Mouse (Mus musculus) liver, embryonic 12.5 days (tissue): ENCODE data around the gene Amer2. TPM values are rescaled to one million over a fixed set of nuclear protein-coding genes. Genes with fewer than 3 reads are reported as not detected.
A peak's percentile ranks its signal among the peaks of the same experiment; 100 is the strongest.

Experiments used
- ATAC-seq: fragments of 200-750 bp; cut with Nextera tagmentation; 2 replicates; pipeline ENCODE4 v1.8.0; 2017; ENCODE audit warnings: moderate number of reproducible peaks, mild to moderate bottlenecking, moderate library complexity
- H3K27ac ChIP-seq: fragments of 300-500 bp; sonication (generic); 2 replicates; pipeline ENCODE4 v1.5.1; 2016; ENCODE audit warnings: mild to moderate bottlenecking
- H3K27me3 ChIP-seq: fragments of 300-500 bp; sonication (generic); replicated peaks from 2 replicates; pipeline ENCODE4 v1.6.1; 2016; ENCODE audit warnings: mild to moderate bottlenecking, moderate library complexity
- H3K36me3 ChIP-seq: fragments of 300-500 bp; sonication (generic); 2 replicates; pipeline ENCODE4 v1.6.1; 2016; ENCODE audit warnings: mild to moderate bottlenecking, moderate library complexity
- H3K4me1 ChIP-seq: fragments of 300-500 bp; sonication (generic); 2 replicates; pipeline ENCODE4 v1.6.1; 2016
- H3K4me2 ChIP-seq: fragments of 300-500 bp; sonication (generic); 2 replicates; pipeline ENCODE4 v1.6.1; 2016; ENCODE audit warnings: mild to moderate bottlenecking, moderate library complexity
- H3K4me3 ChIP-seq: fragments of 300-500 bp; sonication (generic); 2 replicates; pipeline ENCODE4 v1.5.1; 2016; ENCODE audit warnings: mild to moderate bottlenecking, moderate library complexity
- H3K9ac ChIP-seq: fragments of 300-500 bp; sonication (generic); 2 replicates; pipeline ENCODE4 v1.6.1; 2016; ENCODE audit warnings: mild to moderate bottlenecking, moderate library complexity
- H3K9me3 ChIP-seq: fragments of 300-500 bp; sonication (generic); replicated peaks from 2 replicates; pipeline ENCODE4 v1.6.1; 2016; ENCODE audit warnings: mild to moderate bottlenecking, moderate library complexity
- WGBS: fragments of 180-500 bp; shearing (Covaris S2); methylation state at CpG from one replicate; pipeline ENCODE4 v1.1.7; 2016; ENCODE audit not compliant: insufficient replicate concordance; 5-methylcytosine and 5-hydroxymethylcytosine counted together
- polyA plus RNA-seq: library from polyadenylated mRNA; unstranded; fragments of >200 nt; fragmentation: Nextera tagmentation; extraction: Ambion mirVana; gene quantifications from 2 replicates; pipeline ENCODE4 v1.2.1, GENCODE M21; 2016

The Amer2 gene
- polyA plus RNA-seq, 1 experiment from 2014 or later: 0.49 TPM

DNA sequence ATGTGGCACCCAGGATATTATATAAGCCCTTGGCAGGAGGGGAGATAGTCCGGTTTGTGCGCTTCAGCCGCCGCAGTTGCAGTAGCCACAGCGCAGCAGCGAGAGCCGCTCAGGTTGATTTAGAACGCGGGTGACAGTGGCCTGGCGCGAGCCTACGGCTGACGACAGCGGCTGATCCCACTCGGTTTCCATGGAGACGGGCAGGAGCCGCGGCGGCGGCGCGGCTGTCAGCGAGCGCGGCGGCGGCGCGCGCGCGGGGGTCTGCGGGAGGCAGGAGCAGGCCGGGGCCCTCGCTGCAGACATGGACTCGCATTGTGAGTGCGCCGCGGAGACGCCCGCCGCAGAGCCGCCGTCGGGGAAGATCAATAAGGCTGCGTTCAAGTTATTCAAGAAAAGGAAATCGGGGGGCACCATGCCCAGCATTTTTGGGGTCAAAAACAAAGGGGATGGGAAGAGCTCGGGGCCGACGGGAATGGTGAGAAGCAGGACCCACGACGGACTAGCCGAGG lies 5.1 kb downstream of the Amer2 start:
- H3K27ac ChIP-seq: no peak overlapping the region
- H3K27me3 ChIP-seq: peaks cover 56% of the 10 kb centered on the region
- H3K4me2 ChIP-seq: peak overlapping the region; percentile 65
- no peaks in the 10 kb centered on the region for H3K9me3 ChIP-seq
- no peaks in the 10 kb centered on the region for H3K36me3 ChIP-seq
- peak overlapping the region; percentile 25; the same call in 1 of the 2 replicates for H3K9ac ChIP-seq
- ATAC-seq: no peak
- H3K4me3 ChIP-seq: peak overlapping the region; percentile 48
- WGBS: 1% methylated on average over 53 of the region's 53 CpGs
- no peaks in the 10 kb centered on the region for H3K4me1 ChIP-seq

GRCm38 (mm10) chr14:60378566-60379322 lies 5.7 kb downstream of the Amer2 start:
- peak overlapping the region; percentile 48 for H3K4me3 ChIP-seq
- no peaks in the 10 kb centered on the region for H3K36me3 ChIP-seq
- ATAC-seq: no peak
- H3K9me3 ChIP-seq: no peaks in the 10 kb centered on the region
- H3K27ac ChIP-seq: no peak overlapping the region
- no peaks in the 10 kb centered on the region for H3K4me1 ChIP-seq
- peak overlapping the region; percentile 25 for H3K9ac ChIP-seq
- WGBS: 2% methylated on average over 67 of the region's 77 CpGs
- peaks cover 56% of the 10 kb centered on the region for H3K27me3 ChIP-seq
- H3K4me2 ChIP-seq: peak overlapping the region; percentile 65

- H3K9ac ChIP-seq: no peak overlapping the region
Measured at GRCm38 (mm10) chr14:60379323-60379957, 6.4 kb downstream of the Amer2 start.

GRCm38 (mm10) chr14:60379958-60380330 lies 6.9 kb downstream of the Amer2 start:
- Histone ChIP-seq H3K36me3 (no peaks in the 10 kb centered on the region), H3K9me3 (no peaks in the 10 kb centered on the region), H3K4me2 (no peak overlapping the region), H3K9ac (no peak overlapping the region), H3K4me3 (no peak overlapping the region), H3K27ac (no peak overlapping the region), H3K27me3 (peaks cover 56% of the 10 kb centered on the region), H3K4me1 (no peaks in the 10 kb centered on the region)
- WGBS: 69% methylated on average over 8 of the region's 8 CpGs
- ATAC-seq: no peak

More at GRCm38 (mm10) chr14:60379323-60379957, 6.4 kb downstream of the Amer2 start:
- Histone ChIP-seq H3K36me3 (no peaks in the 10 kb centered on the region), H3K9me3 (no peaks in the 10 kb centered on the region), H3K27ac (no peak overlapping the region), H3K4me2 (peak overlapping the region; percentile 65), H3K27me3 (peaks cover 56% of the 10 kb centered on the region), H3K4me1 (no peaks in the 10 kb centered on the region), H3K4me3 (peak overlapping the region; percentile 48)
- ATAC-seq: no peak
- WGBS: 38% methylated on average over 20 of the region's 20 CpGs

DNA sequence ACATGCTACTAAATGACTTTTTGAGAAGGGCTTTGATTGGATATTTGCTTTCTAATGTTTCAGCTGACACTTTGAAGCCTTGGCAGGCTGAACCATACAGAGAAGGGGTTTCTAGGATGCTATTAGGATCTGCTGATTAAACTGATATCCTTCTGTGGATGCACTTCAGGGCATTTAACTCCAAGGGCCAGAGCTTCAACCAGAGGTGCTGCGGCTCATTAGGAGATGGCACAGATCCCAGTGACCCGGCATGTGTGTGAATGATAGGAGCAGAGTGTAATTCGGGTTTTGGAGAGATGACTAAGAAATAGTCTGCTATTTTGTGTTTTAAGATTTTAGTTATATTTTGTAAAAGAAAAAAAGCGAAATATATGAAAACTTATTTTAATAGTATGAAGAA lies 8.6 kb downstream of the Amer2 start:
- peaks cover 43% of the 10 kb centered on the region for H3K27me3 ChIP-seq
- H3K4me3 ChIP-seq: no peak overlapping the region
- no peaks in the 10 kb centered on the region for H3K9me3 ChIP-seq
- ATAC-seq: no peak
- no peaks in the 10 kb centered on the region for H3K4me1 ChIP-seq
- no peak overlapping the region for H3K4me2 ChIP-seq
- H3K9ac ChIP-seq: no peak overlapping the region
- no peaks in the 10 kb centered on the region for H3K36me3 ChIP-seq
- 67% methylated on average over 4 of the region's 4 CpGs for WGBS
- no peak overlapping the region for H3K27ac ChIP-seq

DNA sequence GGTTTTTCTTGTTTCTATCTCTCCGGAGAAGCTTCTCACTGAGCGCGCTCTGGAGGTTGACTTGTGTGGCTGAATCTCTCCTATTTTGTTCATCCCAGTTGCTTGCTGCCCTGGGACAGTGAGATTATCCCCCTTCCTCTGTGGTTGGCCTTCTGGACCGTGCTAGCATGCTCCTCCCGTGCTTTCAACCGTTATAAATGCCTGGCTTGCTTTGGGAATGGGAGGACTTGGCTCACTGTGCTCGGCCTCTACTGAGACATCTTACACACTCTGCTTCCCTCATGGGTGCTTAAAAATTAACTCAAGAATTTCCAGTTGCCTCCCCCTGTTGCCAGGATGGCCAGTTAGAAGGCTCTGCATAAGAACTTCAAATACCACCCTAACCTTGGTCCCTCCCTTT lies 10.8 kb downstream of the Amer2 start:
- H3K9ac ChIP-seq: no peak overlapping the region
- no peak overlapping the region for H3K27ac ChIP-seq
- no peak overlapping the region for H3K4me3 ChIP-seq
- 70% methylated on average over 7 of the region's 7 CpGs for WGBS
- H3K9me3 ChIP-seq: no peaks in the 10 kb centered on the region
- no peak for ATAC-seq
- peaks cover 23% of the 10 kb centered on the region for H3K27me3 ChIP-seq
- H3K4me2 ChIP-seq: no peak overlapping the region
- no peaks in the 10 kb centered on the region for H3K4me1 ChIP-seq
- no peaks in the 10 kb centered on the region for H3K36me3 ChIP-seq

DNA sequence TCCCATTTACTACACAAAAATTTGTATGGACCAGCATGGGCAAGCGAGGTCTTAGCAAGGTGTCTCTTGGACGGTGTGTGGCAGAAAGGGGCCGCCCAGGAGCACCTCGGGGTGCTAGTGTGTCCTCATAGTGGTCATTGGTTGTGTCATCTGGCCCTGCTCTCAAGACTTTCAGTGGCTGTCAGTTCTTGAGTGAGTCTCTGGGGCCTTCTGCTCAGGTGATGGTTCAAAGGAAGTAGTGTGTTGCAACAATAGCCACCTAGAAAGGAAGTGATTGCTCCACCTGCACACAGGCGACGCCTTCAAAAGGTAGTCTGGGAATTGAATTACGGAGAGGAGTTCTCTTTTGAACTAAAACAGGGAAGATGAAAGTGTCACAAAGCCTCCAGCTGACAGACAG lies 11.2 kb downstream of the Amer2 start:
- H3K27ac ChIP-seq: no peak overlapping the region

GRCm38 (mm10) chr14:60385079-60385643 lies 12.1 kb downstream of the Amer2 start:
- Histone ChIP-seq H3K4me1 (no peaks in the 10 kb centered on the region), H3K4me2 (no peak overlapping the region), H3K9me3 (no peaks in the 10 kb centered on the region), H3K27ac (no peak overlapping the region), H3K27me3 (peaks cover 10% of the 10 kb centered on the region), H3K9ac (no peak overlapping the region), H3K4me3 (no peak overlapping the region), H3K36me3 (no peaks in the 10 kb centered on the region)
- no peak for ATAC-seq
- 51% methylated on average over 6 of the region's 6 CpGs for WGBS

More for the DNA sequence above, 11.2 kb downstream of the Amer2 start:
- H3K36me3 ChIP-seq: no peaks in the 10 kb centered on the region
- H3K4me1 ChIP-seq: no peaks in the 10 kb centered on the region
- no peak overlapping the region for H3K4me3 ChIP-seq
- ATAC-seq: no peak
- 72% methylated on average over 7 of the region's 7 CpGs for WGBS
- H3K4me2 ChIP-seq: no peak overlapping the region
- peaks cover 19% of the 10 kb centered on the region for H3K27me3 ChIP-seq
- H3K9me3 ChIP-seq: no peaks in the 10 kb centered on the region
- no peak overlapping the region for H3K9ac ChIP-seq

- peak; percentile 54; the same call in 1 of the 2 replicates for ATAC-seq
- Histone ChIP-seq H3K9me3 (no peaks in the 10 kb centered on the region), H3K27me3 (no peaks in the 10 kb centered on the region), H3K36me3 (no peaks in the 10 kb centered on the region), H3K4me3 (no peak overlapping the region), H3K27ac (no peak overlapping the region), H3K4me1 (no peaks in the 10 kb centered on the region), H3K4me2 (no peak overlapping the region), H3K9ac (no peak overlapping the region)
- 56% methylated on average over 6 of the region's 6 CpGs for WGBS
Measured at GRCm38 (mm10) chr14:60386591-60387501, 13.8 kb downstream of the Amer2 start.

- 0 out of 2 replicates have a peak, but pooled peaks have one; percentile 35 for ATAC-seq
Measured at GRCm38 (mm10) chr14:60388332-60388731, 15.3 kb downstream of the Amer2 start.

GRCm38 (mm10) chr14:60392202-60392601 lies 19.1 kb downstream of the Amer2 start:
- ATAC-seq: no peak
- no peak overlapping the region for H3K4me3 ChIP-seq
- H3K4me1 ChIP-seq: no peaks in the 10 kb centered on the region
- no peaks in the 10 kb centered on the region for H3K36me3 ChIP-seq
- no peak overlapping the region for H3K27ac ChIP-seq
- no peak overlapping the region for H3K4me2 ChIP-seq
- 67% methylated on average over 2 of the region's 2 CpGs for WGBS
- H3K27me3 ChIP-seq: no peaks in the 10 kb centered on the region
- no peak overlapping the region for H3K9ac ChIP-seq
- H3K9me3 ChIP-seq: no peaks in the 10 kb centered on the region

More at GRCm38 (mm10) chr14:60388332-60388731, 15.3 kb downstream of the Amer2 start:
- no peak overlapping the region for H3K9ac ChIP-seq
- no peak overlapping the region for H3K27ac ChIP-seq
- no peaks in the 10 kb centered on the region for H3K9me3 ChIP-seq
- H3K4me3 ChIP-seq: no peak overlapping the region
- no peaks in the 10 kb centered on the region for H3K4me1 ChIP-seq
- no peaks in the 10 kb centered on the region for H3K27me3 ChIP-seq
- H3K36me3 ChIP-seq: no peaks in the 10 kb centered on the region
- no peak overlapping the region for H3K4me2 ChIP-seq
- 38% methylated on average over 2 of the region's 2 CpGs for WGBS
